Mouse (Mus musculus): ENCODE measurements around the gene Ankrd66.

DNA sequence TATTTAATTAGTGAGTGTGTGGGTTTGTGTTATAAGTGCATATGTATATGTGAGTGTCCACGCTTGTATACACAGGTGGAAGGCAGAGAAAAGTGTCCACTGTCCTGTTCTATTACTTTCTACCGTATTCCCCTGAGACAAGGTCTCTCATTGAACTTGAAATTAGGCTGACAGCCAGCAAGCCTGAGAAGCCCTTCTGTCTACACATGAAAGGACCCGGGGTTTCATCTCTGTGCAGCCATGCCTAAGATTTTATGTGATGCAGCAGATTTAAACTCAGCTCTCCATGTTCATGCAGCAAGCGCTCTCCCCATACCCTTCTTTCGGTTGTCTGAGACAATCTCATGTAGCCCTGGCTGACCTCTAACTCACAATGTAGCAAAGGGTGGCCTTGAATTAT lies 47.1 kb upstream of the Ankrd66 start:
- TF ChIP-seq POLR2A (IDR thresholded peaks at IDR 0.05; ENCODE audit: low read depth, low read length) (no peak), CTCF (IDR thresholded peaks at IDR 0.05; ENCODE audit: extremely low read depth, insufficient read depth, insufficient read length, insufficient replicate concordance) (no peak)

Measured in spleen, adult 2 months (tissue).